Mouse (Mus musculus) midbrain, embryonic 16.5 days (tissue): Measurements from ENCODE around the gene 2010111I01Rik. TPM values are rescaled to one million over a fixed set of nuclear protein-coding genes. Genes with fewer than 3 reads are reported as not detected.

Source experiments
- ATAC-seq: fragments of 200-750 bp; cut with Nextera tagmentation; 2 replicates; pipeline ENCODE4 v1.8.0; 2017; ENCODE audit warnings: moderate TSS enrichment
- H3K27ac ChIP-seq: fragments of 300-500 bp; sonication (generic); 2 replicates; pipeline ENCODE4 v1.5.1; 2014; ENCODE audit warnings: mild to moderate bottlenecking, low read length, mixed read lengths
- H3K27me3 ChIP-seq: fragments of 300-500 bp; sonication (generic); 2 replicates; pipeline ENCODE4 v1.6.1; 2014; ENCODE audit warnings: low read depth, low read length, mixed read lengths; ENCODE audit not compliant: control insufficient read depth, insufficient read depth
- H3K36me3 ChIP-seq: fragments of 300-500 bp; sonication (generic); 2 replicates; pipeline ENCODE4 v1.6.1; 2014; ENCODE audit warnings: mild to moderate bottlenecking, low read length, moderate library complexity, mixed read lengths; ENCODE audit not compliant: control insufficient read depth, insufficient read depth
- H3K4me1 ChIP-seq: fragments of 300-500 bp; sonication (generic); 2 replicates; pipeline ENCODE4 v1.6.1; 2014; ENCODE audit warnings: mild to moderate bottlenecking, low read length, mixed read lengths; ENCODE audit not compliant: control insufficient read depth, insufficient read depth
- H3K4me2 ChIP-seq: fragments of 300-500 bp; sonication (generic); 2 replicates; pipeline ENCODE4 v1.6.1; 2014; ENCODE audit warnings: mild to moderate bottlenecking, low read length, mixed read lengths
- H3K4me3 ChIP-seq: fragments of 300-500 bp; sonication (generic); 2 replicates; pipeline ENCODE4 v1.5.1; 2014; ENCODE audit warnings: low read depth, mild to moderate bottlenecking, low read length, moderate library complexity, mixed read lengths
- H3K9ac ChIP-seq: fragments of 300-500 bp; sonication (generic); 2 replicates; pipeline ENCODE4 v1.6.1; 2014; ENCODE audit warnings: low read depth, low read length, mixed read lengths
- H3K9me3 ChIP-seq: fragments of 300-500 bp; sonication (generic); replicated peaks from 2 replicates; pipeline ENCODE4 v1.6.1; 2014; ENCODE audit warnings: mild to moderate bottlenecking, low read length, mixed read lengths; ENCODE audit not compliant: control insufficient read depth, poor library complexity, severe bottlenecking
- WGBS: fragments of 180-500 bp; shearing (Covaris S2); extraction: QIAGEN DNeasy Blood & Tissue Kit; methylation state at CpG from one replicate; pipeline ENCODE4 v1.1.7; 2014; 5-methylcytosine and 5-hydroxymethylcytosine counted together
- polyA plus RNA-seq: library from polyadenylated mRNA; unstranded; fragments of >200 nt; fragmentation: Nextera tagmentation; extraction: Ambion mirVana; gene quantifications from 2 replicates; pipeline ENCODE4 v1.2.1, GENCODE M21; 2015

The 2010111I01Rik gene
- polyA plus RNA-seq, 1 experiment from 2014 or later = 25.5 TPM

- under 1% methylated on average over 46 of the region's 51 CpGs for WGBS
- ATAC-seq = peak; percentile 90
- Histone ChIP-seq H3K27me3 (no peaks in the 10 kb centered on the region), H3K4me1 (peaks cover 12% of the 10 kb centered on the region), H3K4me2 (peak overlapping the region; percentile 68), H3K9ac (peak overlapping the region; percentile 79), H3K9me3 (no peaks in the 10 kb centered on the region), H3K36me3 (no peaks in the 10 kb centered on the region), H3K4me3 (peak overlapping the region; percentile 75), H3K27ac (peak overlapping the region; percentile 79)
Measured at GRCm38 (mm10) chr13:63239877-63240671, 275.4 kb downstream of the 2010111I01Rik start.

DNA sequence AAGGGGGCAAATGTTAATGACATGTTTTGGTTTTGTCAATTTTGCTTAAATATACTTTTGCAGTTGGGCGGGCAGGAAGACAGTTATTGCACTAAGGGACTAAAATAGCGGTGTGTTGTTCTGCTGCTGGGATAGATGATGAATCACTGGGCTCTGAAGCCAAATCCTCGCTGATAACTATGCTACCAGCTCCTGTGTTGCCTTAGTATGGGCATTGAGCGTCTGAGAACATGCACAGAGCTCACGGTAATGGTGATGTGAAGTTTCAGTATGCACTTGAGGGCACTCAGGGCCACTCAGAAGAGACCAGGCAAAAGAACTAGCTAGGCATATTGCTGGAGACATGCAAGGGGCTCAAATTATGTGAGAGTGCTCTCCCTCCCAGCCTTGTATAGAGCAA is 276.1 kb downstream of the 2010111I01Rik start:
- Histone ChIP-seq H3K4me2 (peak overlapping the region; percentile 68), H3K4me1 (peaks cover 15% of the 10 kb centered on the region), H3K27ac (no peak overlapping the region), H3K36me3 (no peaks in the 10 kb centered on the region), H3K9me3 (no peaks in the 10 kb centered on the region), H3K9ac (peak overlapping the region; percentile 79; the same call in 1 of the 2 replicates), H3K27me3 (no peaks in the 10 kb centered on the region), H3K4me3 (peak overlapping the region; percentile 75)
- WGBS = 40% methylated on average over 5 of the region's 5 CpGs
- no peak for ATAC-seq

- Histone ChIP-seq H3K4me1 (peaks cover 15% of the 10 kb centered on the region), H3K27ac (no peak overlapping the region), H3K27me3 (no peaks in the 10 kb centered on the region), H3K36me3 (no peaks in the 10 kb centered on the region), H3K9me3 (no peaks in the 10 kb centered on the region), H3K4me2 (peak overlapping the region; percentile 4; the same call in 1 of the 2 replicates), H3K4me3 (no peak overlapping the region), H3K9ac (no peak overlapping the region)
- no peak for ATAC-seq
- 86% methylated on average over 3 of the region's 3 CpGs for WGBS
Measured at GRCm38 (mm10) chr13:63241665-63242064, 277.0 kb downstream of the 2010111I01Rik start.

- WGBS = 70% methylated on average over 10 of the region's 10 CpGs
- H3K4me3 ChIP-seq = no peak overlapping the region
Measured at GRCm38 (mm10) chr13:63242401-63243192, 277.9 kb downstream of the 2010111I01Rik start.

GRCm38 (mm10) chr13:63243586-63243985 is 278.9 kb downstream of the 2010111I01Rik start:
- H3K4me2 ChIP-seq = no peak overlapping the region
- H3K27ac ChIP-seq = no peak overlapping the region
- no peaks in the 10 kb centered on the region for H3K36me3 ChIP-seq
- no peak overlapping the region for H3K9ac ChIP-seq
- no peak overlapping the region for H3K4me3 ChIP-seq
- ATAC-seq = no peak
- peaks cover 15% of the 10 kb centered on the region for H3K4me1 ChIP-seq
- WGBS = 71% methylated on average over 5 of the region's 5 CpGs
- H3K27me3 ChIP-seq = no peaks in the 10 kb centered on the region
- H3K9me3 ChIP-seq = no peaks in the 10 kb centered on the region

More at GRCm38 (mm10) chr13:63242401-63243192, 277.9 kb downstream of the 2010111I01Rik start:
- H3K4me1 ChIP-seq = peaks cover 15% of the 10 kb centered on the region
- H3K27me3 ChIP-seq = no peaks in the 10 kb centered on the region
- no peaks in the 10 kb centered on the region for H3K9me3 ChIP-seq
- no peak overlapping the region for H3K4me2 ChIP-seq
- no peaks in the 10 kb centered on the region for H3K36me3 ChIP-seq
- no peak overlapping the region for H3K27ac ChIP-seq
- no peak overlapping the region for H3K9ac ChIP-seq
- ATAC-seq = no peak

DNA sequence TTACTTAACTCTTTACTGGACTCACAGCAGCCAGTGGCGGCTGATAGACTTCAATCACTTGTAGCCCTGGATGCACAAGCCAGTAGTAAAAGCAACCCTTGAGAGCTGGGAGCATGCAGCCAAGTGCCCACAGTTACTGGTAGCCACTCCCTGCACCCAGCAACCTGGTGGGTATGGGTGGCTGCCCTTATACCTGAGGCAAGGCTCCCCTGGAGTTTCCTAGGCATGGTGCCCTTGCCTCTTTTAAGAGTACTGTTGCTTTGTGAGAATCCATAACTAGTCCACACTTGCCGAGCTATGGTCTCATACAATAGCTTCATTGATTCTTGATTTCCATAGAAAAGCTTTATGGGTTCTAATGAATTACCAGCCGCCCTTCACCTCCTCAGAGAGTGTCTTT is 279.7 kb downstream of the 2010111I01Rik start:
- H3K9me3 ChIP-seq = no peaks in the 10 kb centered on the region
- 50% methylated on average over 3 of the region's 3 CpGs for WGBS
- peaks cover 9% of the 10 kb centered on the region for H3K4me1 ChIP-seq
- no peak overlapping the region for H3K27ac ChIP-seq
- no peak for ATAC-seq
- H3K36me3 ChIP-seq = no peaks in the 10 kb centered on the region
- no peak overlapping the region for H3K9ac ChIP-seq
- H3K4me3 ChIP-seq = no peak overlapping the region
- H3K27me3 ChIP-seq = no peaks in the 10 kb centered on the region
- H3K4me2 ChIP-seq = no peak overlapping the region

GRCm38 (mm10) chr13:63245218-63245617 is 280.5 kb downstream of the 2010111I01Rik start:
- peaks cover 9% of the 10 kb centered on the region for H3K4me1 ChIP-seq
- H3K36me3 ChIP-seq = no peaks in the 10 kb centered on the region
- H3K9ac ChIP-seq = no peak overlapping the region
- H3K9me3 ChIP-seq = no peaks in the 10 kb centered on the region
- H3K27me3 ChIP-seq = no peaks in the 10 kb centered on the region
- no peak overlapping the region for H3K4me2 ChIP-seq
- no peak overlapping the region for H3K27ac ChIP-seq
- no peak for ATAC-seq
- H3K4me3 ChIP-seq = no peak overlapping the region
- WGBS = 59% methylated on average over 9 of the region's 9 CpGs

GRCm38 (mm10) chr13:63245812-63246211 is 281.1 kb downstream of the 2010111I01Rik start:
- H3K4me3 ChIP-seq = no peak overlapping the region
- no peaks in the 10 kb centered on the region for H3K9me3 ChIP-seq
- WGBS = 72% methylated on average over 4 of the region's 4 CpGs
- H3K27ac ChIP-seq = no peak overlapping the region
- no peaks in the 10 kb centered on the region for H3K36me3 ChIP-seq
- peaks cover 4% of the 10 kb centered on the region for H3K4me1 ChIP-seq
- H3K4me2 ChIP-seq = no peak overlapping the region
- no peak for ATAC-seq
- no peaks in the 10 kb centered on the region for H3K27me3 ChIP-seq
- no peak overlapping the region for H3K9ac ChIP-seq
